Mouse (Mus musculus) midbrain, embryonic 15.5 days (tissue): ENCODE results near the gene Clcnka. TPM values are rescaled to one million over a fixed set of nuclear protein-coding genes. Genes with fewer than 3 reads are reported as not detected.

Experiments used
- ATAC-seq: fragments of 200-750 bp; cut with Nextera tagmentation; replicated peaks from 2 replicates; pipeline ENCODE4 v1.8.0; 2017; ENCODE audit warnings: moderate TSS enrichment
- H3K27ac ChIP-seq: fragments of 300-500 bp; sonication (generic); 2 replicates; pipeline ENCODE4 v1.5.1; 2015; ENCODE audit warnings: mild to moderate bottlenecking, inconsistent platforms
- H3K27me3 ChIP-seq: fragments of 300-500 bp; sonication (generic); replicated peaks from 2 replicates; pipeline ENCODE4 v1.6.1; 2015; ENCODE audit warnings: inconsistent platforms
- H3K36me3 ChIP-seq: fragments of 300-500 bp; sonication (generic); replicated peaks from 2 replicates; pipeline ENCODE4 v1.6.1; 2015; ENCODE audit warnings: inconsistent platforms
- H3K4me1 ChIP-seq: fragments of 300-500 bp; sonication (generic); 2 replicates; pipeline ENCODE4 v1.6.1; 2015; ENCODE audit warnings: inconsistent platforms
- H3K4me2 ChIP-seq: fragments of 300-500 bp; sonication (generic); 2 replicates; pipeline ENCODE4 v1.6.1; 2015; ENCODE audit warnings: inconsistent platforms, mild to moderate bottlenecking, moderate library complexity
- H3K4me3 ChIP-seq: fragments of 300-500 bp; sonication (generic); 2 replicates; pipeline ENCODE4 v1.5.1; 2015; ENCODE audit warnings: mild to moderate bottlenecking, inconsistent platforms
- H3K9ac ChIP-seq: fragments of 300-500 bp; sonication (generic); 2 replicates; pipeline ENCODE4 v1.6.1; 2015; ENCODE audit warnings: mild to moderate bottlenecking, inconsistent platforms
- H3K9me3 ChIP-seq: fragments of 300-500 bp; sonication (generic); 2 replicates; pipeline ENCODE4 v1.6.1; 2016; ENCODE audit warnings: inconsistent platforms
- WGBS: fragments of 180-500 bp; shearing (Covaris S2); methylation state at CpG from one replicate; pipeline ENCODE4 v1.1.7; 2015; ENCODE audit warnings: mixed read lengths; 5-methylcytosine and 5-hydroxymethylcytosine counted together
- polyA plus RNA-seq: library from polyadenylated mRNA; unstranded; fragments of >200 nt; fragmentation: Nextera tagmentation; extraction: Ambion mirVana; gene quantifications from 2 replicates; pipeline ENCODE4 v1.2.1, GENCODE M21; 2015

Gene Clcnka
- polyA plus RNA-seq, 1 experiment from 2014 or later = not detected

- no peak overlapping the region for H3K4me3 ChIP-seq
- WGBS = 69% methylated on average over 18 of the region's 18 CpGs
Measured at GRCm38 (mm10) chr4:141389366-141390150, 9.0 kb downstream of the Clcnka start.

GRCm38 (mm10) chr4:141387933-141388332 lies 10.6 kb downstream of the Clcnka start:
- Histone ChIP-seq H3K9me3 (no peaks in the 10 kb centered on the region), H3K4me1 (no peaks in the 10 kb centered on the region), H3K9ac (no peak overlapping the region), H3K27me3 (peaks cover 18% of the 10 kb centered on the region), H3K4me3 (no peak overlapping the region), H3K27ac (no peak overlapping the region), H3K36me3 (no peaks in the 10 kb centered on the region), H3K4me2 (no peak overlapping the region)
- 0 out of 2 replicates have a peak, but pooled peaks have one; percentile 16 for ATAC-seq
- 67% methylated on average over 5 of the region's 5 CpGs for WGBS

More at GRCm38 (mm10) chr4:141389366-141390150, 9.0 kb downstream of the Clcnka start:
- H3K9ac ChIP-seq = no peak overlapping the region
- H3K9me3 ChIP-seq = no peaks in the 10 kb centered on the region
- no peak overlapping the region for H3K4me2 ChIP-seq
- no peak overlapping the region for H3K27ac ChIP-seq
- peaks cover 2% of the 10 kb centered on the region; the same call in 1 of the 2 replicates for H3K27me3 ChIP-seq
- ATAC-seq = no peak
- H3K4me1 ChIP-seq = no peaks in the 10 kb centered on the region
- no peaks in the 10 kb centered on the region for H3K36me3 ChIP-seq

GRCm38 (mm10) chr4:141387093-141387784 lies 11.3 kb downstream of the Clcnka start:
- H3K36me3 ChIP-seq = no peaks in the 10 kb centered on the region
- H3K4me3 ChIP-seq = no peak overlapping the region
- H3K4me2 ChIP-seq = no peak overlapping the region
- no peak overlapping the region for H3K9ac ChIP-seq
- no peak overlapping the region for H3K27ac ChIP-seq
- H3K27me3 ChIP-seq = peaks cover 25% of the 10 kb centered on the region
- peaks cover 3% of the 10 kb centered on the region for H3K4me1 ChIP-seq
- no peaks in the 10 kb centered on the region for H3K9me3 ChIP-seq
- peak; percentile 40; the same call in 1 of the 2 replicates for ATAC-seq
- 19% methylated on average over 5 of the region's 5 CpGs for WGBS

GRCm38 (mm10) chr4:141386150-141386549 lies 12.4 kb downstream of the Clcnka start:
- no peak overlapping the region for H3K4me3 ChIP-seq

GRCm38 (mm10) chr4:141385275-141385674 lies 13.2 kb downstream of the Clcnka start:
- under 1% methylated on average over 7 of the region's 7 CpGs for WGBS
- no peak overlapping the region for H3K4me2 ChIP-seq
- no peaks in the 10 kb centered on the region; the same call in 1 of the 2 replicates for H3K36me3 ChIP-seq
- peak; percentile 38; the same call in 1 of the 2 replicates for ATAC-seq
- H3K27ac ChIP-seq = no peak overlapping the region
- H3K27me3 ChIP-seq = peaks cover 44% of the 10 kb centered on the region
- peaks cover 8% of the 10 kb centered on the region for H3K4me1 ChIP-seq
- no peak overlapping the region for H3K4me3 ChIP-seq
- H3K9ac ChIP-seq = no peak overlapping the region
- H3K9me3 ChIP-seq = no peaks in the 10 kb centered on the region

More at GRCm38 (mm10) chr4:141386150-141386549, 12.4 kb downstream of the Clcnka start:
- Histone ChIP-seq H3K9ac (no peak overlapping the region), H3K27ac (no peak overlapping the region), H3K4me1 (peaks cover 8% of the 10 kb centered on the region), H3K27me3 (peaks cover 36% of the 10 kb centered on the region), H3K4me2 (no peak overlapping the region), H3K9me3 (no peaks in the 10 kb centered on the region), H3K36me3 (no peaks in the 10 kb centered on the region; the same call in 1 of the 2 replicates)
- no peak for ATAC-seq
- 76% methylated on average over 7 of the region's 7 CpGs for WGBS

GRCm38 (mm10) chr4:141382406-141382805 lies 16.1 kb downstream of the Clcnka start:
- peaks cover 8% of the 10 kb centered on the region for H3K4me1 ChIP-seq
- no peak overlapping the region for H3K9ac ChIP-seq
- ATAC-seq = peak; percentile 24; the same call in 1 of the 2 replicates
- H3K4me3 ChIP-seq = peak overlapping the region; percentile 28
- no peaks in the 10 kb centered on the region for H3K9me3 ChIP-seq
- peaks cover 47% of the 10 kb centered on the region for H3K27me3 ChIP-seq
- H3K27ac ChIP-seq = no peak overlapping the region
- H3K36me3 ChIP-seq = no peaks in the 10 kb centered on the region; the same call in 1 of the 2 replicates
- WGBS = 5% methylated on average over 25 of the region's 25 CpGs
- H3K4me2 ChIP-seq = peak overlapping the region; percentile 54

- WGBS = 57% methylated on average over 8 of the region's 8 CpGs
- Histone ChIP-seq H3K36me3 (no peaks in the 10 kb centered on the region; the same call in 1 of the 2 replicates), H3K27me3 (peaks cover 46% of the 10 kb centered on the region), H3K4me2 (no peak overlapping the region), H3K4me1 (peaks cover 8% of the 10 kb centered on the region), H3K27ac (no peak overlapping the region), H3K9me3 (no peaks in the 10 kb centered on the region), H3K4me3 (no peak overlapping the region), H3K9ac (no peak overlapping the region)
- ATAC-seq = no peak
Measured at GRCm38 (mm10) chr4:141379674-141380073, 18.9 kb downstream of the Clcnka start.

- ATAC-seq = no peak
- 91% methylated on average over 5 of the region's 5 CpGs for WGBS
- Histone ChIP-seq H3K4me2 (no peak overlapping the region), H3K9ac (no peak overlapping the region), H3K27me3 (no peaks in the 10 kb centered on the region), H3K4me3 (no peak overlapping the region), H3K27ac (no peak overlapping the region), H3K9me3 (no peaks in the 10 kb centered on the region), H3K4me1 (peaks cover 11% of the 10 kb centered on the region; the same call in 1 of the 2 replicates), H3K36me3 (no peaks in the 10 kb centered on the region)
Measured at GRCm38 (mm10) chr4:141372426-141372825, 26.1 kb downstream of the Clcnka start.

GRCm38 (mm10) chr4:141367997-141368791 lies 30.3 kb downstream of the Clcnka start, which contains the start of gene Fam131c:
Gene Fam131c (plus strand): TSS chr4:141368220.
- ATAC-seq = peak; percentile 64
- H3K9ac ChIP-seq = peak within 1 kb of the TSS; percentile 70
- WGBS = 2% methylated on average over 45 of the region's 71 CpGs
- H3K27me3 ChIP-seq = peaks cover 24% of the 10 kb centered on the region
- H3K4me3 ChIP-seq = peak within 1 kb of the TSS; percentile 70
- H3K36me3 ChIP-seq = no peaks in the 10 kb centered on the region
- H3K27ac ChIP-seq = no peak within 1 kb of the TSS
- H3K4me2 ChIP-seq = peak within 1 kb of the TSS; percentile 92
- no peaks in the 10 kb centered on the region for H3K9me3 ChIP-seq
- H3K4me1 ChIP-seq = peaks cover 12% of the 10 kb centered on the region; the same call in 1 of the 2 replicates

- H3K36me3 ChIP-seq = no peaks in the 10 kb centered on the region
- no peaks in the 10 kb centered on the region for H3K9me3 ChIP-seq
- peaks cover 12% of the 10 kb centered on the region; the same call in 1 of the 2 replicates for H3K4me1 ChIP-seq
- H3K9ac ChIP-seq = no peak overlapping the region
- H3K27ac ChIP-seq = no peak overlapping the region
- no peak overlapping the region for H3K4me2 ChIP-seq
- H3K4me3 ChIP-seq = no peak overlapping the region
- ATAC-seq = no peak
- peaks cover 28% of the 10 kb centered on the region for H3K27me3 ChIP-seq
- WGBS = 63% methylated on average over 7 of the region's 7 CpGs
Measured at GRCm38 (mm10) chr4:141365876-141366275, 32.6 kb downstream of the Clcnka start.

GRCm38 (mm10) chr4:141365126-141365525 lies 33.4 kb downstream of the Clcnka start:
- Histone ChIP-seq H3K9me3 (no peaks in the 10 kb centered on the region), H3K27me3 (peaks cover 28% of the 10 kb centered on the region)

More at GRCm38 (mm10) chr4:141365126-141365525, 33.4 kb downstream of the Clcnka start:
- ATAC-seq = no peak
- H3K36me3 ChIP-seq = no peaks in the 10 kb centered on the region
- peaks cover 12% of the 10 kb centered on the region; the same call in 1 of the 2 replicates for H3K4me1 ChIP-seq
- H3K4me3 ChIP-seq = no peak overlapping the region
- whole genome bisulfite sequencing = 56% methylated on average over 8 of the region's 8 CpGs
- H3K9ac ChIP-seq = no peak overlapping the region
- no peak overlapping the region for H3K27ac ChIP-seq
- H3K4me2 ChIP-seq = no peak overlapping the region
